Mouse (Mus musculus) gastrocnemius, adult 8-10 months (tissue): ENCODE data around the gene Cspg4. TPM values are rescaled to one million over a fixed set of nuclear protein-coding genes. Genes with fewer than 3 reads are reported as not detected.

Experiments used
- DNase-seq, 2 experiments: peaks; one replicate each; pipeline ENCODE4 v3.0.0; 2022; ENCODE audit warnings: low spot score in 2 of 2
- total RNA-seq, 4 experiments: library from RNA; stranded (reverse); gene quantifications; 2 replicates each; pipeline ENCODE4 v1.2.4; 2022

The Cspg4 gene
- total RNA-seq, 4 experiments from 2014 or later: 3.2 to 5.4 (median 4.2) TPM

DNA sequence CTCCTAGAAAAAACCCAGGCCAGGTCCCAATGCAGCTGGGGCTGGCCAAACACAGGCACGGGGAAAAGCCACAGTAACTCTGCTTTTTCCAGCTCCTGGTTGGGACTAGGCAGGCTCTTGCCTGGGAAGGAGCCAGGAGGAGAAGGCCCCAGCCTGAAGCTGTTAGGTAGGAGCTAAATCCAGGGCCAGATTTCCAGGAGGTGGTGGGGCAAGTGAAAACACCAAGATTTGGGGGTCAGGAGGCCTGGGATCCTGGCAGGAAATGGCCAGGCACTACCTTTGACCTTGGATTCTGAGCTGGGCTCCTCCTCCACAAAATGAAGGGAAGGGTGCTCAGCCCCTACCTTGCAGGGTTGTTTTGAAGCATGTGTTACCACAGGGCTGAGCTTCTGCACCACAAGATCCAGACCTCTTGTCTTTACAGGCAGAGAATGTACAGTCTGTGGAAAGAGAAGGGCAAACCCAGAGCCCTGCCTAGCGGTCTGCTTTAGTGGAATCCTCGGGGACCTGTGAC, 560 bp upstream of the Cspg4 start, which contains the start of gene Odf3l1:
TSS of gene Odf3l1 (minus strand) at position 464 of the 514 bp plus-strand sequence.
- DNase-seq: no peak

DNA sequence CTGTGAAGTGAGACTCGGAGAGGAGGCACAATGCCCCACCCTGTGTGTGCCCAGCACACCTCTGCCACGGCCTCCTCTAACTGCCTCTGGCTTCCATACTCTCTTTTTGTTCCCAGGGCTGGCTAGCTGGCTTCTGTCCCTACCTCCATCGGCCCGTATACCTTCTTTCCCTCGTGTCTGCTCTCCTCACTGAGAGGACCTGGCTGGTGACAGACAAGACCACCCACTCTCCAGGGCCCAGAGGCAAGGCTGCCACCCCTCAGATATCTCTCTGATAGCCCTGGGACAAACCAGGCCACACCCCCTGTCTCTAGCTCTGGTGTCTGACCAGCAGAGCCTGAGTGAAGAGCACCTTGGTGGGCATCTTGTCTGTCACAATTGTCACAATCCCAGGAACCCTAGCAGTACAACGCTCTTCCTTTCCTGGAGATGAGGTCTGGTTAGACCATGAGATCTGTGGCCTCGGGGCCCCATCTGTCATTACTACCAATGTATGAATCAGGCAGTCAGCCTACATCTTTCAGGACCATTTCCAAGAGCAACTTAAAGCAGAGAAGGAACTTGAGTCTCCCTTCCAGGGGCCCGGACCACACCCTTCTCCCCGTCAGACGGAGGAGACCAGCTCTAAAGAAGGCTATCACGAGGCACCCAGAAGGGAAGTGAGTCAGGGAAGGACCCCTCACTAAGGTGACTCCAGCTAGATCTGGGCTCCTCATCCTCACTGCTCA, 1.0 kb downstream of the Cspg4 start:
- DNase-seq: no peak

DNA sequence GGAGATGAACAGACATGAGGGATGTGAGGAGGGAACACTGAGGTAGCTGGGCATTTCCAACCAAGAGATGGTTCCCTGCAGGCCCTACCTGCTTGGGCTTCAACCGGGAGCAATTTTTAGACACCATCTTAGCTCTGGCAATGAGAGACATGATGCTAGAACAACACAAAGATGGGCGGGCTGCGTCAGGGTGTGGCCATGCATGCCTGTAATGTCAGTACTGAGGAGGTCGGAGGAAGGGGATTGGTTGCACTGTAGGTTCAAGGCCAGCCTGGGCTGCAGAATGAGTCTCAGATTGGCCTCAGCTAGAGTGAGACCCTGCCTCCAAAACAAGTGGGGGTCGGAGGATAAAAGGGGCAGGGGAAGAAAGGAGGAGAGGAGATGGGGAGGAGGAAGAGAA, 1.6 kb downstream of the Cspg4 start:
- no peak for DNase-seq

GRCm38 (mm10) chr9:56868292-56868691, 3.5 kb downstream of the Cspg4 start:
- no peak for DNase-seq

DNA sequence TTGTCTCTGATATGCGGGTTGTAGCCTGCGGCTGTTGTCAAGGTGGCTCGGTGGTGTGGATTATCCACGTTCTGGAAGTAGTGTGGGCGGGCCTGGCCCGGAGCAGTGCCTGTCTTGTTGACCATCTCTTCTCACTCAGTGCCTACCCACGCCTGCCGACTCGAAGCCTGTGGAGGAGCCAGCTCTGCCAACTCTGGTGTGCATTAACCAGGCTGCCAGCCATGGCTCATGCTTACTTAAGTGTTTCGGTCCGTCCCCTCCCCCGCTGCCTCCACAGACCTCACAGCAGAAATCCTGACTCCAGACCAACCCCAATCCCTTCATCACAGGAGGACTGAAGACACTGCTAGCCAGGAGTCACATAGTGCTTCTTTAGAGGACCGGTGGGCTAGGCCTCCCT, 4.7 kb downstream of the Cspg4 start:
- DNase-seq: no peak

GRCm38 (mm10) chr9:56870778-56871177, 5.9 kb downstream of the Cspg4 start:
- no peak for DNase-seq

GRCm38 (mm10) chr9:56871191-56871590, 6.4 kb downstream of the Cspg4 start:
- DNase-seq: peak; percentile 39 to 63

- no peak for DNase-seq
These were observed 7.5 kb downstream of the Cspg4 start for GRCm38 (mm10) chr9:56872105-56872903.

- no peak for DNase-seq
These were observed 8.3 kb downstream of the Cspg4 start for GRCm38 (mm10) chr9:56873097-56873496.

GRCm38 (mm10) chr9:56876784-56877183, 12.0 kb downstream of the Cspg4 start:
- DNase-seq: peak in 1 of 2 experiments; percentile 54

DNA sequence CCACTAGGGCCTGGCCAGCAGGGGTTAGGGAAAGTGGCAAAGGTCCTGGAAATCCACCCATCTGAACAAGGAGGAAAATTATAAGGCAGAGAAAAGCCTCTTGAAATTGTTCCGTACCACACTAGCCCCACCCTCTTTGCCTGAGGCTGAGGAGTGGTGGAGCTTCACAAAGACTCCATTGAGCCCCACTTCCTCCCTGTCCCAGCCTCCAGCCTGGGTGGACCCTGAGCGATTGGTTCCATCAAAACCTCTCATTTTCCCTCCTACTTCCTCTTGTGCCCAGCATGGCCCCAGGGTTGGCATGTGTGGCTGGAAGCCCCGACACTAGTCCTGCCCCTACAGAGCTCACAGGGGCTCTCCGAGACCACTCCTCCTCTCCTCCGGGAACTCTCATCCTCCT, 12.5 kb downstream of the Cspg4 start:
- no peak for DNase-seq

GRCm38 (mm10) chr9:56880790-56881189, 16.0 kb downstream of the Cspg4 start:
- DNase-seq: no peak

DNA sequence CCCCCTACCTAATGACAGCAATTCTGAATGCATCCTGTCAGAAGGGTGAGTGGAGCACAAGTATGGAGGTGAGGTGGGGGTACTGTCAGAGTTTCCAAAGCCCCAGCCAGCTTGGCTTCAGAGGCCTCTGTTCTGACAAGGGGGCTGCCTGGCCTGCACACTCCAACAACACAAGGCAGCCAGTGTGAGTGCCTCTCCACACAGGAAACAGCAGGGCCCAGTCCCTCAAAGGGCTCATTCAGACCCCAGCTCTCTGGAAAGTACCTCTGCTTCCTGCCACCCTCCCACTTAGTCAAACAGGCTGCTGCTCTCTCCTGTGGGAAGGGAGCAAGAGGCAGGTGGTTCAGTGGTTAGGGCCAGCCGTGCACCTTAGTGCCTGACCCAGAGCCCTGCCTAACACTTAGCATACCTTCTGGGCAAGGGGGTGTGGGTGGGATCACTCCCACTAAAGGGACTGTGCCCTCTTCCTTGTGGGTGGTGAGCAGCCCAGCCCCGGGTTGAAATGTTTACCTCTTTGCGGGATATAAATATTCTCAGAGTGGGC, 16.8 kb downstream of the Cspg4 start:
- DNase-seq: no peak

- DNase-seq: no peak
These were observed 17.4 kb downstream of the Cspg4 start for GRCm38 (mm10) chr9:56882283-56882682.

DNA sequence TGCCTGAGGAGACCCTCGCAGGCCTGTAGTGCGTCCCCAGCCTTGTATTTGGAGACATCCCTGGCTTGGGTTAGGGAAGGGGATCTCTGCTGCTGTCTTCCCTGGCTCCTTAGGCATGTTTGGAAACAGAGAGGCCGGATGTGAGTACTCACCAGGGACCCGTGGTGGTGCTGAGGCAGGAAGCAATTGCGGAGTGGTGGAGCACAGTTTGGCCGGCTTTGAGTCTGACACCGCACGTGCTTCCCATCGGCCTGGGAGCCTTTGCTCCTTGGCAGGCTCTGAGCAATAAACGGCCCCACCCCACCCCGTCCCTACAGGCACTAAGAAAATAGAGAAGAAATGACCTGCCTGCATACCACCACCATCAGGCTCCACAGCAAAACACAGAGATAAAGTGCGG, 18.0 kb downstream of the Cspg4 start:
- DNase-seq: peak in 1 of 2 experiments; percentile 63

DNA sequence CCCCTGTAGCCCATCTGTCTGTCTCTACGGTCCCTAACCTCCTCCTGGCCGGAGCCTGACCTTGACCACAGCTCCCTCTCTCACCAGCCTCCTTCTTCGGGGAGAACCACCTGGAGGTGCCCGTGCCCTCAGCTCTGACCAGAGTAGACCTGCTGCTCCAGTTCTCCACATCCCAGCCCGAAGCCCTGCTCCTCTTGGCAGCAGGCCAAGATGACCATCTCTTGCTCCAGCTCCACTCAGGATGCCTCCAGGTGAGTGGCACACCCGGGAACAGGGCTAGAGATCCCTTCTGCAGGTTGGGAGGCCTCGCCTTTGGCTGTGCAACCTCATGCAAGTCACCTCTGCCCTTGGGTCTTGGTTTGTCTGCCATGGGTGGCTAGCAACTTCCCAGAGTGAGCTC, 18.6 kb downstream of the Cspg4 start:
- no peak for DNase-seq

DNA sequence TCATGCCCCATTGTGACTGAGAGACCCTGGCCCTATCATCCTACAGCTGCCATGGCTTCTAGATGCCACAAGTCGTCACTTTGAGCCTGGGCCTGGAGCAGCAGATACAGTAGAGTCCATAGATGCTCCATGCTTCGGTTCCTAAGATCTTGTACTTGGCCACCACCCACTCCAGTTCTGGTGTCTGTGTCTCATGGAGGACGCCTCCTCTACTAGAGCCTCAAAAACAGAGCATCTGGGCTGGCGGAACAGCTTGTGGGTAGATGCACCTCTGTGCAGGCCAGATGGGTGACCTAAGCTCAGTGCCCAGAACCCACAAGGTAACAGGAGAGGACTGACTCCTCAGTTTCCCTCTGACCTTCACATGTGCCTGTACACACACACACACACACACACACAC, 19.5 kb downstream of the Cspg4 start:
- DNase-seq: no peak

DNA sequence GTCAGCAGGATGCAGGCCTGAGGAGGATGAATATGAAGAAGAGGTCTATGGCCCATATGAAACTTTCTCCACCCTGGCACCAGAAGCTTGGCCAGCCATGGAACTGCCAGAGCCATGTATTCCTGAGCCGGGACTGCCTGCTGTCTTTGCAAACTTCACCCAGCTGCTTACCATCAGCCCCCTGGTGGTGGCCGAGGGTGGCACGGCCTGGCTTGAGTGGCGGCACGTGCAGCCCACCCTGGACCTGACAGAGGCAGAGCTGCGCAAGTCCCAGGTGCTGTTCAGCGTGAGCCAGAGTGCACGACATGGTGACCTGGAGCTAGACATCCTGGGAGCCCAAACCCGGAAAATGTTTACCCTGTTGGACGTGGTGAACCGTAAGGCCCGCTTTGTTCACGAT, 21.3 kb downstream of the Cspg4 start:
- no peak for DNase-seq

GRCm38 (mm10) chr9:56886601-56887000, 21.8 kb downstream of the Cspg4 start:
- DNase-seq: no peak

GRCm38 (mm10) chr9:56887581-56887980, 22.7 kb downstream of the Cspg4 start:
- DNase-seq: no peak

DNA sequence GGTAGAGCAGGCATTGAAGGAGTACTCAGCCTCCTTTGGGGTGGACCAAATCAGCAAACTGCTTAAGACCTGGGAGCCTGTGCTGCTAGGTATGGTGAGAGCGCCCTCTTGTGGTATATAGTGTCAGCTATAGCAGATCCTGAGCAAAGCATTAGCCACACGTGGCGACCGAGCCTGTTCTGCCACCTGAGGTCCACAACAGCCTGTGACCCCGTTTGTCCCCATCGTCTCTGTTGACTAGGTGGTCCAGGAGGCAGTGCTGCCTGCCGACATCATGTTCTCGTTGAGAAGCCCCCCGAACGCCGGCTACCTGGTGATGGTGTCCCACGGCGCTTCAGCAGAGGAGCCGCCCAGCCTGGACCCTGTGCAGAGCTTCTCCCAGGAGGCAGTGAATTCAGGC, 25.0 kb downstream of the Cspg4 start:
- DNase-seq: peak in 1 of 2 experiments; percentile 55
